In the genomic region with DNA sequence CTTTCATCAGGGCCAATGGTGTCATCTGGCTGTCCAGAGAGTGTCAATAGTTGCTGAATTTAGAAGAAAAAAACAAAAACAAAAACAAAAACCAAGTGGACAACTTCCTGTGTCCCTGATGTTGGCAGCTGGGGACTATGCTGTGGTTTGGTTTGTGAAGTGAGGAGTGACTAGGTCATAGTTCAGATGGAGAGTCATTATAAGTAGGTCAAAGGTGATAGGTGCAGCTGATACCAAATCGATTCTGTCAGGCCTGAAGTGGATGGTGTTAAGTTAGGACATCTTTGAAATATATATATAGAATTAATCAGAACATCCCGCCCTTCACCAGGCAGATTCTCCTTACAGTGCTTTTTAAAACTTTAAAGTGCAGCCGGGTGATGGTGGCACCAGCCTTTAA, we compare ENCODE assay signal across 17 mouse cellular contexts.
"Had no signal": no experiment of that assay in that cellular context is flagged by ENCODE, and none has a peak within 500 bp of the region (broad histone marks: within the 10 kb centered on the region; RNA-seq: fewer than 3 reads in every experiment).

No protein-coding gene starts in this region.

- H3K36me3 ChIP-seq: liver, embryonic 15.5 days had no signal

- H3K27me3 ChIP-seq: limb, embryonic 15.5 days; liver, embryonic 15.5 days; lung, embryonic 15.5 days; midbrain, embryonic 12.5 days; neural tube, embryonic 12.5 days; stomach, embryonic 15.5 days had no signal

- H3K4me3 ChIP-seq: limb, embryonic 15.5 days; liver, embryonic 15.5 days; lung, embryonic 15.5 days; megakaryocyte, embryonic 14.5 days; midbrain, embryonic 12.5 days; neural tube, embryonic 12.5 days; stomach, embryonic 15.5 days had no signal

- DNase-seq: lung, adult 2 months; lung, postnatal 14 days; lung, postnatal 36 days; midbrain, embryonic 14.5 days; right cerebral cortex, postnatal 14 days; thymus, adult 2 months; thymus, postnatal 25 days had no signal

- H3K27ac ChIP-seq: limb, embryonic 15.5 days; liver, embryonic 15.5 days; lung, embryonic 15.5 days; macrophage; midbrain, embryonic 12.5 days; neural tube, embryonic 12.5 days; stomach, embryonic 15.5 days; stomach, postnatal 0 days had no signal

- H3K9ac ChIP-seq: limb, embryonic 15.5 days; liver, embryonic 15.5 days; lung, embryonic 15.5 days; midbrain, embryonic 12.5 days; neural tube, embryonic 12.5 days; stomach, embryonic 15.5 days had no signal

- H3K4me1 ChIP-seq: limb, embryonic 15.5 days; liver, embryonic 15.5 days; lung, embryonic 15.5 days; megakaryocyte, embryonic 14.5 days; midbrain, embryonic 12.5 days; neural tube, embryonic 12.5 days; stomach, embryonic 15.5 days had no signal

- ATAC-seq: lung, postnatal 0 days had no signal

- H3K4me2 ChIP-seq: limb, embryonic 15.5 days; liver, embryonic 15.5 days; lung, embryonic 15.5 days; midbrain, embryonic 12.5 days; neural tube, embryonic 12.5 days; stomach, embryonic 15.5 days had no signal

- H3K9me3 ChIP-seq: limb, embryonic 15.5 days; liver, embryonic 15.5 days; lung, embryonic 15.5 days; megakaryocyte, embryonic 14.5 days; midbrain, embryonic 12.5 days; neural tube, embryonic 12.5 days; stomach, embryonic 15.5 days had no signal
